Mouse (Mus musculus) olfactory bulb, adult 2 months (tissue): ENCODE measurements around the gene Cript.

Experiments used
- CTCF ChIP-seq: fragments of 200-500 bp; IDR thresholded peaks from 2 replicates; pipeline ENCODE4 v1.5.1; 2012; ENCODE audit warnings: low read depth, mild to moderate bottlenecking, low read length, moderate library complexity; ENCODE audit not compliant: insufficient read depth
- POLR2A ChIP-seq: fragments of 200-500 bp; IDR thresholded peaks from 2 replicates; pipeline ENCODE4 v1.6.1; 2012; ENCODE audit warnings: mild to moderate bottlenecking, low read depth, low read length, moderate library complexity; ENCODE audit not compliant: insufficient read depth

DNA sequence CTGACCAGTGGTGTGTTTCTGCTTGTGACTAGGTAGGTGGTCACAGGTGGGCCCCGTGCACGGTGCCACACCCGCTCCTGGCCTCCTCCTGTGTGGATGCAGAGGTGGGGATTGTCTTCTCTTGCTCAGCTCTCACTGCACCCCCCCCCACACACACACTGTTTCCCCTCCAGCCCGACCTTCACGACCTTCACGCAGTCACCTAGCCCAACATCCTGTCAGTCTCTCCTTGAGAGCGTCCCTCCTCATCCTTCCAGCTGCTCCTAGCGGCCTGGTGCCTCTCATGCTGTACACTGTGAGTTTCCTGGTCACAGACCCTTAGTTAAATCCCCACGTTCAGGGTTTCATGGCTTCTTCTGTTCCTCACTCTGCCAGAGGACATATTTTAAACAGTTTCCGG, 49.0 kb upstream of the Cript start:
- TF ChIP-seq POLR2A (no peak), CTCF (no peak)
